Mouse (Mus musculus) heart, embryonic 16.5 days (tissue): ENCODE measurements around the gene Csrp1. TPM values are rescaled to one million over a fixed set of nuclear protein-coding genes. Genes with fewer than 3 reads are reported as not detected.

Experiments
- ATAC-seq: fragments of 200-750 bp; cut with Nextera tagmentation; replicated peaks from 2 replicates; pipeline ENCODE4 v1.8.0; 2017; ENCODE audit warnings: moderate number of reproducible peaks; ENCODE audit not compliant: insufficient read depth, low FRiP score; ENCODE audit errors: extremely low read depth
- H3K27ac ChIP-seq: fragments of 300-500 bp; sonication (generic); 2 replicates; pipeline ENCODE4 v1.5.1; 2014; ENCODE audit warnings: mild to moderate bottlenecking, low read length, control low read depth, moderate library complexity
- H3K27me3 ChIP-seq: fragments of 300-500 bp; sonication (generic); 2 replicates; pipeline ENCODE4 v1.6.1; 2014; ENCODE audit warnings: low read length, mixed read lengths; ENCODE audit not compliant: control insufficient read depth, insufficient read depth
- H3K36me3 ChIP-seq: fragments of 300-500 bp; sonication (generic); 2 replicates; pipeline ENCODE4 v1.6.1; 2014; ENCODE audit not compliant: control insufficient read depth, insufficient read depth
- H3K4me1 ChIP-seq: fragments of 300-500 bp; sonication (generic); 2 replicates; pipeline ENCODE4 v1.6.1; 2014; ENCODE audit warnings: low read length, mixed read lengths; ENCODE audit not compliant: control insufficient read depth, insufficient read depth
- H3K4me2 ChIP-seq: fragments of 300-500 bp; sonication (generic); 2 replicates; pipeline ENCODE4 v1.6.1; 2014; ENCODE audit warnings: low read depth, mild to moderate bottlenecking, control low read depth, low read length
- H3K4me3 ChIP-seq: fragments of 300-500 bp; sonication (generic); 2 replicates; pipeline ENCODE4 v1.5.1; 2014; ENCODE audit warnings: mild to moderate bottlenecking, control low read depth, low read length
- H3K9ac ChIP-seq: fragments of 300-500 bp; sonication (generic); 2 replicates; pipeline ENCODE4 v1.6.1; 2014; ENCODE audit warnings: low read length, control low read depth
- H3K9me3 ChIP-seq: fragments of 300-500 bp; sonication (generic); replicated peaks from 2 replicates; pipeline ENCODE4 v1.6.1; 2016; ENCODE audit warnings: low read length; ENCODE audit not compliant: control insufficient read depth
- WGBS: fragments of 180-500 bp; shearing (Covaris S2); extraction: QIAGEN DNeasy Blood & Tissue Kit; methylation state at CpG from one replicate; pipeline ENCODE4 v1.1.7; 2014; 5-methylcytosine and 5-hydroxymethylcytosine counted together
- polyA plus RNA-seq: library from polyadenylated mRNA; unstranded; fragments of >200 nt; fragmentation: Nextera tagmentation; extraction: Ambion mirVana; gene quantifications from 2 replicates; pipeline ENCODE4 v1.2.1, GENCODE M21; 2015

Csrp1 gene
- polyA plus RNA-seq, 1 experiment from 2014 or later = 160 TPM

GRCm38 (mm10) chr1:135760216-135760615 lies 40.4 kb downstream of the Csrp1 start:
- Histone ChIP-seq H3K27me3 (no peaks in the 10 kb centered on the region), H3K9me3 (no peaks in the 10 kb centered on the region), H3K9ac (no peak overlapping the region), H3K4me2 (no peak overlapping the region), H3K36me3 (no peaks in the 10 kb centered on the region), H3K4me3 (no peak overlapping the region), H3K4me1 (peaks cover 21% of the 10 kb centered on the region), H3K27ac (no peak overlapping the region)
- WGBS = 61% methylated on average over 8 of the region's 8 CpGs
- ATAC-seq = no peak

DNA sequence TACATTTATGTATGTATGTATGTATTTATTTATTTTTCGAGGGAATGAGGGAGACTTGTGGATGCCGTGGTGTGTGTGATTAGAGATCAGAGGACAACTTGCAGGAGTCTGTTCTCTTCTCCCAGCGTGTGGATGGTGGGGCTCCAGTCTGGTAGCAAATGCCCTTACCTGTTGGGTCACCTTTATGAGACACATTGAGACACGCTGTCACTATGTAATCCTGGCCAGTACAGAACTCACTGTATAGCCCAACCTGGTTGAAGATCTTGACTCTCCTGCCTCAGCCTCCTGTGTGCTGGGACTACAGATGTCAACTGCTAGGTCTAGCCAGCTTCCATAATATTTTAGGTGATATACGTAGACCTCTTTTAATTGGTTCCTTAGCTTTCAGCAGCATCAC lies 41.9 kb downstream of the Csrp1 start:
- H3K9me3 ChIP-seq = no peaks in the 10 kb centered on the region
- ATAC-seq = no peak
- H3K9ac ChIP-seq = no peak overlapping the region
- H3K36me3 ChIP-seq = no peaks in the 10 kb centered on the region
- H3K27me3 ChIP-seq = no peaks in the 10 kb centered on the region
- 86% methylated on average over 5 of the region's 5 CpGs for WGBS
- H3K4me2 ChIP-seq = no peak overlapping the region
- H3K4me1 ChIP-seq = peaks cover 27% of the 10 kb centered on the region
- H3K4me3 ChIP-seq = no peak overlapping the region
- no peak overlapping the region for H3K27ac ChIP-seq

DNA sequence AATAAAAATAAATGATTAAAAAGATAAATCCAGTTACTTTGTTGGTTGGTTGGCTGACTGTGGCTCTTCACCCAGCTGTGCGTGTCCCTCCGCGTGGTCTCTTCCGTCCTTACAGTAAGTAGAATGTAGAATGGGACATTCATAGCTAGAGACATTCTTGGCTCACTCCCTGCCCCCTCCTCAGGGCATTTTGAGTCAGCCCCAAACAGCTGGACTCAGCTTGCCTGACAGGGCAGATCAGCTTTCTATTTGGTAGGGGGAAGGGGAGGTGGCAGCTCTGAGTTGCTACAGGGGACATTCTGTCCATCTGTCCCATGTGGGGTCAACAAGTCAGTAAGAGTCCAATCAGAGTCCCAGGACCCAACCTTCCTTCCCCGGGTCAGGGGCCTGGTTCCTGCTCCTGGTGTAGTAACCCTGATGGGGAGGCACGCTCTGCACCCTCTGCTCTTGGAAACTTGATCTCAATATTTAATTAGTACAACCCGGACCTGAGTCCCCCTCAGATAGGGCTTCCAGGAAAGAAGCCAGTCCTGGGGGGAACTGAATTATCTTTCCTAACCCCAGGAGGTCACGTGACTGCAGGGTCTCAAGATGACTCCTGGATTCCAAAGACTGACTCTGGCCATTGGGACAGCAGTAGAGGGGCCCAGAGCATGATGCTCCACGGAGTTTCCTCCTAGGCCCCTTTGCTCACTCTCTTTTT lies 43.8 kb downstream of the Csrp1 start:
- no peak for ATAC-seq
- no peaks in the 10 kb centered on the region for H3K27me3 ChIP-seq
- peaks cover 36% of the 10 kb centered on the region for H3K4me1 ChIP-seq
- H3K4me3 ChIP-seq = no peak overlapping the region
- no peaks in the 10 kb centered on the region for H3K9me3 ChIP-seq
- H3K9ac ChIP-seq = no peak overlapping the region
- peaks cover 2% of the 10 kb centered on the region; the same call in 1 of the 2 replicates for H3K36me3 ChIP-seq
- WGBS = 67% methylated on average over 9 of the region's 9 CpGs
- no peak overlapping the region for H3K4me2 ChIP-seq
- H3K27ac ChIP-seq = peak overlapping the region; percentile 7

DNA sequence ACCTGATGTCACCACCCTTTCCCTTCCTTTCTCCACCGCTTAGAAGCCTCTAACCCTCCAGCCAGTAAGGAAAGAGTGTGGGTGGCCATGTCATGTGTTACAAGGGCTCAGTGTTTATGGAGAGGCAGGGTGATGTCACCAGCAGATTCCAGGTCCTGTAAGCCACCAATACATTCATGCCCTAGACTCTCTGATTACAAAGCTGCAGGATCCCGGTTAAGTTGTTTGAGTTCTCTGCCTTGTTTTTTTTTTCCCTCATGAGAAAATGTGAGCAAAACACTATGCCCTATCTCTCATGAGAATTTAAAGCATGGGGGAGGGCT lies 44.3 kb downstream of the Csrp1 start:
- Histone ChIP-seq H3K4me1 (peaks cover 41% of the 10 kb centered on the region), H3K4me3 (no peak overlapping the region), H3K27ac (no peak overlapping the region; the same call in 1 of the 2 replicates), H3K27me3 (no peaks in the 10 kb centered on the region), H3K4me2 (no peak overlapping the region), H3K9ac (no peak overlapping the region), H3K36me3 (peaks cover 7% of the 10 kb centered on the region), H3K9me3 (no peaks in the 10 kb centered on the region)
- WGBS = 29% methylated on average over 2 of the region's 2 CpGs
- no peak for ATAC-seq

DNA sequence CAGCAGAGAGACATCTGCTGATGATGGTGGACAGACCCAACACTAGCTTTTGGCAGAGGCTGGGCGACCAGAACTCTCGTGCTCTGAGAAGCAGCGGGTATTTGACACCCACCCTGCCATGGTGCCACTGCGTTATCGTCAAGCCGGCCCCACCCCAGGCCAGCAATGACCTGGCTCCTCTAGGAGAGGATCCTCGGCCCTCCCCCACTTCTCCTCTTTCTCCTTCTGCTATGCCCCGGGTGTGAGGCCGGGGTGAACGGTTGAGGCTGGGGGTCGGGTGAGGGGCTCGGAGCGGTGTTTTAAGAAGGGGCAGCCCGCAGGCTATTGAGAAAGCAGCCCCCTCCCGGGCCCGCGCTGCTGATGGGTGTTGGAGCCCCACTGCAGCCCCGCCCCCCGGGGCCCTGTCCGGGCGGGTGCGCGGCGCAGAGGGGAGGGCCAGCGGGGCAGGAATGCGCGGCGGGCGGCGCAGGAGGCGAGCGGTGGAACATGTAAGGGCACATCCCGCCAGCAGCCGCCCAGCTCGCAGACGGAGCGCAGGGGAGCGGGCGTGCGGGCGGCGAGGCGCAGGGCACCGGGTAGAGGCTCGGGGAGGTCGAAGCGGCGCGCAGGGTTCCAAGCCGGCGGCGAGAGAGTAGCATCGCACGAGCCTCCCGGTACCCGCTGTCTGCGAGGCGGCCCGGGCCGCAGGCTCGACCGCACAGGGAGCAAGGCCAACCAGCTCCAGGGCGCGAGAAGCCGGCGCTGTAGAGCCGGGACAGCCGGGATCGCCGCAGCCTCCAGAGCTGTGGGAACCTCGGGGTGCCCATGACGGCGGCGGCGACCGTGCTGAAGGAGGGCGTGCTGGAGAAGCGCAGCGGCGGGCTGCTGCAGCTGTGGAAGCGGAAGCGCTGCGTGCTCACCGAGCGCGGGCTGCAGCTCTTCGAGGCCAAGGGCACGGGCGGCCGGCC lies 46.1 kb downstream of the Csrp1 start, which contains the start of gene Phlda3:
Gene Phlda3, plus strand, starts transcription at position 475 of the 947 bp plus-strand sequence.
- Histone ChIP-seq H3K4me3 (peak within 1 kb of the TSS; percentile 92), H3K4me2 (peak within 1 kb of the TSS; percentile 95), H3K4me1 (peaks cover 59% of the 10 kb centered on the region), H3K27me3 (no peaks in the 10 kb centered on the region), H3K36me3 (peaks cover 16% of the 10 kb centered on the region), H3K9ac (peak within 1 kb of the TSS; percentile 99), H3K9me3 (no peaks in the 10 kb centered on the region), H3K27ac (peak within 1 kb of the TSS; percentile 94)
- WGBS = under 1% methylated on average over 85 of the region's 90 CpGs
- peak; percentile 94 for ATAC-seq

DNA sequence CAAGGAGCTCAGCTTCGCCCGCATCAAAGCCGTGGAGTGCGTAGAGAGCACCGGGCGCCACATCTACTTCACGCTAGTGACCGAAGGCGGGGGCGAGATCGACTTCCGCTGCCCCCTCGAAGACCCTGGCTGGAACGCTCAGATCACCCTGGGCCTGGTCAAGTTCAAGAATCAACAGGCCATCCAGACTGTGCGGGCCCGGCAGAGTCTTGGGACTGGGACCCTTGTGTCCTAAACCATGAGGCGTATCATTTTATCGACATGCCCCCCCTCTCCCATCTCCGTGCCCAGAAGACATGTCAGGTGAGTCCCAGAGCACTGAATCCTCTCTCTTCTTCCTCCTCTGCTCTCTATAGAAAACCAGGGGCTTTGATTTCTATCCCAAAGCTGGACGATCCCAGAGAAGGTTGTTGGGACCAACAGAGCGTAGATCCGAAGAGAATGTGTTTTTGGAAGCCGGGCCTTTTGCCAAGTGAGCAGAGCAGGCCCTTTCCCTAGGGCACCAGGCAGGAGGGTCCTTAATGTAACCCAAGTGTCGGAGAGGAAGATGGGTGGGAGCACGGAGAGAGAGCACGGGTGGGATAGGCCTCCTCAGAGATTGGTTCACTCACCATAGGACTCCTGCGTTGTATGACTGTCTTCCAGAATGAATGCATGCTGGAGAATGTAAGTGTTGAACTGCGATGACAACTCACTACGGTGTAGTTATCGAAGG lies 46.9 kb downstream of the Csrp1 start:
- peaks cover 64% of the 10 kb centered on the region for H3K4me1 ChIP-seq
- H3K9me3 ChIP-seq = no peaks in the 10 kb centered on the region
- H3K4me3 ChIP-seq = peak overlapping the region; percentile 92
- WGBS = 7% methylated on average over 30 of the region's 30 CpGs
- H3K9ac ChIP-seq = peak overlapping the region; percentile 99
- no peaks in the 10 kb centered on the region for H3K27me3 ChIP-seq
- H3K27ac ChIP-seq = peak overlapping the region; percentile 94
- H3K36me3 ChIP-seq = peaks cover 16% of the 10 kb centered on the region
- ATAC-seq = no peak
- peak overlapping the region; percentile 95 for H3K4me2 ChIP-seq

GRCm38 (mm10) chr1:135767324-135767890 lies 47.5 kb downstream of the Csrp1 start:
- H3K36me3 ChIP-seq = peaks cover 16% of the 10 kb centered on the region
- H3K4me3 ChIP-seq = peak overlapping the region; percentile 92
- H3K27ac ChIP-seq = peak overlapping the region; percentile 94
- ATAC-seq = no peak
- H3K4me1 ChIP-seq = peaks cover 64% of the 10 kb centered on the region
- H3K9ac ChIP-seq = peak overlapping the region; percentile 99
- no peaks in the 10 kb centered on the region for H3K9me3 ChIP-seq
- WGBS = 29% methylated on average over 4 of the region's 4 CpGs
- no peaks in the 10 kb centered on the region for H3K27me3 ChIP-seq
- H3K4me2 ChIP-seq = peak overlapping the region; percentile 95

GRCm38 (mm10) chr1:135768400-135768799 lies 48.5 kb downstream of the Csrp1 start:
- peaks cover 16% of the 10 kb centered on the region for H3K36me3 ChIP-seq
- H3K27ac ChIP-seq = no peak overlapping the region
- 70% methylated on average over 2 of the region's 2 CpGs for WGBS
- no peaks in the 10 kb centered on the region for H3K9me3 ChIP-seq
- H3K27me3 ChIP-seq = no peaks in the 10 kb centered on the region
- no peak for ATAC-seq
- peak overlapping the region; percentile 92 for H3K4me3 ChIP-seq
- H3K4me2 ChIP-seq = peak overlapping the region; percentile 95
- no peak overlapping the region for H3K9ac ChIP-seq
- peaks cover 64% of the 10 kb centered on the region for H3K4me1 ChIP-seq
